ENCODE assay signal across 10 mouse cellular contexts in the genomic region with DNA sequence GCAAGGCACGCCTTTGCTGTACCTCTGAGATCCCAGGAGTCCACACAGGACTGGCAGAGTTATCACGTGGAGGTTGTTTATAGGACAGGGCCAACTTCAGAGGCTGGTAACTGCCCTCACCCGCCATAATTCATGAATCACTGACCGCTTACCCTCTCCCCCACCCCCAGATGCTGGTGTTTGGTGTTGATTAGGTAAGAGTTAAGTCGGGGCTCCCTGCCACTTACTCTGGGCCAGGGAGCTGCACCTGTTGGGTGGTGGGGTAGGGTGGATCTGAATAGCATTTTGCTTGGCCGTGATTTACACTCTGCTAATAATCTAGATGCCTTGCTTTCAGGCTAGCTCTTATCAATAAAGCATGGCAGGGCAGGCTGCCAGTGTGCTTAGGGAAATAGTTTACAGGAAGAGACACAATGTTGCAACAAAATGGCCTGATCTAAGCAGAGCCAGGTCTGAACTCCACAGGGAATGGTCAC. TPM values are rescaled to one million over a fixed set of nuclear protein-coding genes. Genes with fewer than 3 reads are reported as not detected.
A peak's percentile ranks its signal among the peaks of the same experiment; 100 is the strongest.
DNase-seq lines count a peak whose midpoint lies in the region; TF ChIP-seq lines count a peak whose summit lies in the region.
"Had no signal": no experiment of that assay in that cellular context is flagged by ENCODE, and none has a peak within 500 bp of the region (broad histone marks: within the 10 kb centered on the region; RNA-seq: fewer than 3 reads in every experiment).

No protein-coding gene starts in this region.

- peak overlapping the region; percentile 67 for H3K27ac ChIP-seq in gastrocnemius, adult 2 months

- no peak for TF ChIP-seq CTCF in gastrocnemius, adult 2 months (IDR thresholded peaks at IDR 0.05)

- intact Hi-C loops in gastrocnemius, adult 2 months (cut with DNase I) = no loop called here

- H3K4me3 ChIP-seq in gastrocnemius, adult 2 months = peak overlapping the region; percentile 15

- DNase-seq in gastrocnemius, adult 2 months = peak; percentile 60
- no peak for DNase-seq in gastrocnemius, postnatal 10 days
- peak; percentile 14 to 17 for DNase-seq in urinary bladder, adult 18-20 months (ENCODE audit: low spot score in 2 of 2)
- no peak for DNase-seq in urinary bladder, adult 2 months (ENCODE audit: low spot score)
- peak; percentile 41 for DNase-seq in heart, postnatal 4 days
- DNase-seq in testis, postnatal 10 days (ENCODE audit: low spot score) = peak; percentile 68
- DNase-seq in right cerebral cortex, postnatal 14 days = no peak
- DNase-seq in layer of hippocampus, postnatal 25 days (ENCODE audit: extremely low spot score in 1 of 2, low spot score in 1 of 2) = no peak
- DNase-seq: right cerebral cortex, postnatal 25 days had no signal

RNA-seq across cellular contexts. Expression of gene Ptprg, which starts 25.2 kb away (rescaled TPM):
- 10 to 100 TPM; 26.3 to 32.5 TPM for total RNA-seq in gastrocnemius, adult 2 months (2021)
- total RNA-seq in gastrocnemius, postnatal 10 days (2021) = 10 to 100 TPM; 41.8 to 46.7 TPM
- 11.6 and 16.2 TPM in 2 replicates for polyA plus RNA-seq in urinary bladder, adult 2 months (2012; rRNA removed)
- 10 to 100 TPM; 69.3 to 72.5 TPM for total RNA-seq in heart, postnatal 4 days (2021)
- total RNA-seq in layer of hippocampus, postnatal 25 days (2021) = 100 to 1,000 TPM; 109 to 133 TPM
- polyA plus RNA-seq: activated CD4-positive, CD25-positive, alpha-beta regulatory T cell, adult 4 months had no signal

Comparison
In these comparisons a context has a peak if more than half of its experiments do, and no peak if none do; other contexts are left out.
1. DNase-seq: peak in gastrocnemius, adult 2 months (single experiment), urinary bladder, adult 18-20 months (2 of 2), heart, postnatal 4 days (single experiment) and testis, postnatal 10 days (single experiment); none in gastrocnemius, postnatal 10 days (single experiment), urinary bladder, adult 2 months (single experiment), right cerebral cortex, postnatal 14 days (single experiment) and layer of hippocampus, postnatal 25 days (0 of 2).